Mouse (Mus musculus): ENCODE data around the gene Gm5624.
"Not testable (repeated sequence)": the region's sequence is repeated elsewhere in the genome, so short reads cannot be mapped to it uniquely, and the experiment has no call there.

The Gm5624 gene

GRCm38 (mm10) chr14:44627737-44628136 lies at the start of gene Gm5624:
Gm5624 (minus strand) TSS chr14:44627938.
- not testable (repeated sequence) for DNase-seq

GRCm38 (mm10) chr14:44591765-44592164 lies 36.0 kb downstream of the Gm5624 start:
- DNase-seq: not testable (repeated sequence)

- not testable (repeated sequence) for DNase-seq
These were observed 44.9 kb downstream of the Gm5624 start, which contains the start of gene Gm8247 for GRCm38 (mm10) chr14:44582853-44583252. Gm8247 (plus strand) TSS chr14:44583153.

GRCm38 (mm10) chr14:44547961-44548360 lies 79.8 kb downstream of the Gm5624 start:
- not testable (repeated sequence) for DNase-seq

- not testable (repeated sequence) for DNase-seq
These were observed 109.8 kb downstream of the Gm5624 start, which contains the start of gene Gm17093 for GRCm38 (mm10) chr14:44517976-44518375. Gm17093 (plus strand) TSS chr14:44518276.
